Mouse (Mus musculus) left cerebral cortex, postnatal 14 days (tissue): ENCODE data around the gene Btc. TPM values are rescaled to one million over a fixed set of nuclear protein-coding genes. Genes with fewer than 3 reads are reported as not detected.

ENCODE experiments used
- DNase-seq, 2 experiments: peaks; one replicate each; pipeline ENCODE4 v3.0.0; 2021 to 2022; ENCODE audit warnings: low spot score in 2 of 2, mixed read lengths in 1 of 2
- intact Hi-C: fragments of 180-260 bp; cut with DNase I; formaldehyde crosslinking; loops from one replicate; pipeline ENCODE4 v1.15.1; 2025
- long read RNA-seq, 2 experiments: library from polyadenylated mRNA; stranded (forward); transcript quantifications; one replicate each; pipeline ENCODE4 v2.0.0; 2021
- total RNA-seq, 2 experiments: library from RNA; stranded (reverse); gene quantifications; 2 replicates each; pipeline ENCODE4 v1.2.3; 2021

The Btc gene
- under 1 TPM; 0.37 to 0.49 TPM for total RNA-seq
- long read RNA-seq, experiment 1, result 0 reads
- long read RNA-seq, experiment 2, result 0 reads

- DNase-seq, result peak; percentile 25 to 52
- intact Hi-C loops, result no loop called here
These were observed at the start of gene Btc for GRCm38 (mm10) chr5:91402339-91403211. TSS of gene Btc (minus strand) at chr5:91402994.

- intact Hi-C loops, result no loop called here
- peak; percentile 38 to 76 for DNase-seq
These were observed 42.3 kb upstream of the Btc start for GRCm38 (mm10) chr5:91444981-91445517.

DNA sequence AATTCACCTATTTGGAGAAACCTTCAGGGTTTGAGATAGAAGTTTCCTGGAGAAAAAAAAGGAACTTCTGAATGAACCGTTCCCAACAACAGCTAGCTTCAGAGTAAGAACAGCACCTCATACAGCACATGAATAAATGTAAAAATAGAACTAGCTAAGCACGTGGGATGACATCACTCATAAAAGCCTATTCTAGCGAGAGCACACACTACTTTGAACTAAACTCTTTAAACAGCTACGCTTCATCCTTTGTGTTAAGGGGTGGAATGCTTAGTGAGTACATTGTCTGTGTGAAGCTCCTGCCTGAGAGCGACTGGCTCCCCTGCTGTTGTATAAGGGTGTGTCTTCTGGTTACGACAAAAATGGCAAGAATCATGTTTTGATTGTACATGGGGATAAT, 33.8 kb upstream of the Btc start:
- intact Hi-C loops, result no loop called here
- peak in 1 of 2 experiments; percentile 27 for DNase-seq

- no peak for DNase-seq
- intact Hi-C loops, result no loop called here
These were observed 32.2 kb upstream of the Btc start for GRCm38 (mm10) chr5:91434723-91435658.

DNA sequence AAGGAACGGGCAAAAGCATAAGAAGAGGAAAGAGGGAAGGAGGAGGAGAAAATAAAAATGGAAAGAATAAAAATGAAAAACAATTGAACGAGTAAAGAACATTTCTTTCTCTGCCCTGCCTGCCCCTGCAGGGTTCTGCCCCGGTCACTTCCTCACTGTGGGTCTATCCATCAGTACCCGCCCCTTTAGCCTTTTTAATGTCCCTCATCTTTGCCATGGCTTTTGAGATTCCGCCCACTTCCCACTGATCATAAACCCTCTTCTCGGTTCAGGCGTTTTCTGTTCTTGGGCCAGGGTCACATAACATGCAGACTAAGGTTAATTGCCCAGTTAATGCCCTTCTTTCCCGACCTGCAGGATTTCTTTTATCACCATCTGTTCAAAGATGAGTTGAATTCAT, 25.8 kb upstream of the Btc start:
- intact Hi-C loops, result no loop called here
- DNase-seq, result no peak

DNA sequence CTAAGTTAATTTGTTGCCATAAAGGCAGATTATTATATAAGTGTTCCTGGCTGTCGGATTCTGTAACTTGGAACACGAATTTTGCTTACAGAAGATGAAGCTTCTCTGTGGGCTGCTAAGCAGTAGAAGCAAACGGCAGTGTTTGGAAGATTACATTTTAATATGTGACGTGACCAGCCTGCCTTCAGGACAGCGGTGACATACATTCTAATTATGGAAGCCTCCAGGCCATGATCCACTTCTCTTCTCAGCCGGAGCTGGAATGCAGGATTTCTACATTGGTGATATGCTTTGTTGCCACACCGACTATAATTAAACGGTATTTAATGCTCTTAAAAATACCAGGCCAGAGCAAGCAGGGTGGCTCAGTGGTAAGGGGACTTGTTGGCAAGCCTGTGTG, 11.0 kb upstream of the Btc start:
- intact Hi-C loops, result no loop called here
- peak; percentile 20 to 40 for DNase-seq

DNA sequence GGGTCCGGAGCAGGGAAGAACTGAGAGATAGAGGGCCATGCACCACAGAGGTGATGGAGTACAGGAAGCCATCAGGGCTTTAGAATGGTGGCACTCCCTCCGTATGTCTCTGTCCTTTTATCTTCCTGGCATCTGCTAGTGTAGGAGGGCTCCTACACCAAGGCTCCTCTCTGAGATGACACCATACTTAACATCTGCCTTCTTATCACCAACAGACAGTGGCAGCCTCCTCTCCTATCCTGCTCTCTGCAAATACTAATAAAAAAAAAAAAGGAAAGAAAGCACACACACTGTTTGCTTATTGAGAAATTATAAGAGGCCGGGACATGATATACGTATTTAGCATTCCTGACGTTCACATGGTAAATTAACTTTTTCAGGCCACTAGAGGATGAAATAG, 1.5 kb upstream of the Btc start:
- no peak for DNase-seq
- intact Hi-C loops, result no loop called here

DNA sequence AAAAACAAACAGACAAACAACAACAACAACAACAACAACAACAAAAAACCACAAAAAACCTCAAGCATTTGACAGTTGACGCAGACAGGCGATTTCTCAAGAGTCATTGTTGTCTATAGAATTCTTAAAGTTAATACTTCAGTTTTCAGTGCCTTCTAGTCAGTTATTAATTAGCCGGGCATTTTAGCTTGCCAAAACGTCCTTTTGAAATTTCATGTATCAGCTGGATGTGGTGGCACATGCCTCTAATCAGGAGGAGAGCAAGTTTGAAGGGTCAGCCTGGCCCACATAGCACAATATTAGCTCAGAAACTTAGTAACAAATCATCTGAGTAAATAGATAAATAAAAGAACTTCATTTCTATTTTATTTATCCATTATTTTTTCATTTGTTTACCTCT, 487 bp upstream of the Btc start:
- intact Hi-C loops, result no loop called here
- DNase-seq, result no peak

DNA sequence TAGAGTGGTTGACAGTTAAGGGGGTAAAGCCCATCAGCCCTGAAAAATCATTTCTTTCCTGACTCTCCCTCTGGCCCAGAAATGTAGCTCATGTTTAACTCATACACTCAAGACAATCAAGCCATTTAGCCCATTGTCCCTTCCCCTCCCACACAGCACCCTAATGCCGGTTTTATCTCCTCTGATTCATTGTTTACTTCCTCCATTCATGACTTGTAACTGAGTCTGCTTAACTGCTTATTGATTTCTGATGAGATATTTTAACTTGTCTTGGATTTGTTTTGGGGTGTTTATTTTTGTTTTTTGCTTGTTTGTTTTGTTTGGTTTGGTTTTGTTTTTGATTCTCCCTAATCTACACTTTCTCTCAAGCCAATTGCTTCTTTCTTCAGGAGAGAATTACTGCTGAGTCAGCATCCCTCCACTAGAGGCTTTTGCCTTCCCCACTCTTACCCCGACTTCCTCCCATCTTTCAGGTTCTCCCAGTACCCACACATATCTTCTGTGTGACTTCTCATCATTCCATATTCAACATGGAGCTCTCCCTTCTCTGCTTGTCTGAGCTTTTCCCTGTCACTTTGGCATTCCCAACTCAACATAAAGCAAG, 2.2 kb downstream of the Btc start:
- DNase-seq, result no peak
- intact Hi-C loops, result no loop called here

- intact Hi-C loops, result no loop called here
- DNase-seq, result peak in 1 of 2 experiments; percentile 8
These were observed 27.3 kb downstream of the Btc start for GRCm38 (mm10) chr5:91375467-91375866.

DNA sequence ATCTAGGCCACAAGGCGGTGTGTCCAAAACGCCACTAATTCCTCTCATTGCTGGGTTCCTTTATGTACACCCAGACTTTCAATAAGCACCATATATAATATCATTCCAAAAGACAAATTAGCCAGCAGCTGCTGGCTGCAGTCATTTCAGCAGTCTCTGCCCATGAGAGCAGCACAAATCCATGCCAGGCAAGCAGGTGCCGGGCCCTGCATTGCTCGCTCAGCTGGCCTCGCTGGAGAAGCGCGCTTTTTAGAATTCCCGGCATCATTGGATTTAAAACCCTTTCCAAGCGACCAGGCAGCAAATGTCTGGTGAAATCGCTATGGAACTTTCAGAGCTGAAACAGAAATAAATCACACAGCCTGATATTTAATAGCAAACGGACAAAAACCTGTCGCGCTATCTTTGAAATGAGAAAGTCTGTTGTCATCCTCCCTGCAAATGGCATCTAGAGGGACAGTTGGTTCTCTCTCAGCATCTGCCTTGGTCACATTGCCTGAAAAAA, 34.7 kb downstream of the Btc start:
- intact Hi-C loops, result no loop called here
- peak in 1 of 2 experiments; percentile 17 for DNase-seq

GRCm38 (mm10) chr5:91366925-91367324, 35.9 kb downstream of the Btc start:
- intact Hi-C loops, result no loop called here
- DNase-seq, result peak; percentile 20 to 36

- DNase-seq, result peak in 1 of 2 experiments; percentile 39
- intact Hi-C loops, result no loop called here
These were observed 39.4 kb downstream of the Btc start for GRCm38 (mm10) chr5:91363274-91363991.

DNA sequence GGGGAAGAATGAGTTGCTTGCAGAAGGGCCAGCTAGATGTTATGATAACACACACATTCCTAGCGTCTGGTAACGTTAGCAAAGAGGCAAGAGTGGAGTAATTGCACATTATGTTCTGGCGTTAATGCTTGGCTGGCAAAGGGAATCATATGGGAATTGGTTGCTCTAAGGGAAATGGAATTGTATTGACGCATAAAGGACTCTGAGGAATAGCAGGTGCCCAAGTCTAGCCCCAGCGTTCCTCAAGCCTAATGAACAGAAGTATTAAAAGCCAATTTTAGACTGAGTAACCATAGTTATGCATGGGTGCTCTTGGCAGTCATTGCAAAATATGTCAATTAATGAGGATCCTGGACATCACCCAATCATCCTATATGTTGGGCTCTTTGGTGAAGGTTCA, 50.1 kb downstream of the Btc start:
- intact Hi-C loops, result no loop called here
- no peak for DNase-seq

GRCm38 (mm10) chr5:91345681-91346080, 57.1 kb downstream of the Btc start:
- DNase-seq, result no peak
- intact Hi-C loops, result no loop called here

- no peak for DNase-seq
- intact Hi-C loops, result no loop called here
These were observed 57.7 kb downstream of the Btc start for GRCm38 (mm10) chr5:91345064-91345463.

DNA sequence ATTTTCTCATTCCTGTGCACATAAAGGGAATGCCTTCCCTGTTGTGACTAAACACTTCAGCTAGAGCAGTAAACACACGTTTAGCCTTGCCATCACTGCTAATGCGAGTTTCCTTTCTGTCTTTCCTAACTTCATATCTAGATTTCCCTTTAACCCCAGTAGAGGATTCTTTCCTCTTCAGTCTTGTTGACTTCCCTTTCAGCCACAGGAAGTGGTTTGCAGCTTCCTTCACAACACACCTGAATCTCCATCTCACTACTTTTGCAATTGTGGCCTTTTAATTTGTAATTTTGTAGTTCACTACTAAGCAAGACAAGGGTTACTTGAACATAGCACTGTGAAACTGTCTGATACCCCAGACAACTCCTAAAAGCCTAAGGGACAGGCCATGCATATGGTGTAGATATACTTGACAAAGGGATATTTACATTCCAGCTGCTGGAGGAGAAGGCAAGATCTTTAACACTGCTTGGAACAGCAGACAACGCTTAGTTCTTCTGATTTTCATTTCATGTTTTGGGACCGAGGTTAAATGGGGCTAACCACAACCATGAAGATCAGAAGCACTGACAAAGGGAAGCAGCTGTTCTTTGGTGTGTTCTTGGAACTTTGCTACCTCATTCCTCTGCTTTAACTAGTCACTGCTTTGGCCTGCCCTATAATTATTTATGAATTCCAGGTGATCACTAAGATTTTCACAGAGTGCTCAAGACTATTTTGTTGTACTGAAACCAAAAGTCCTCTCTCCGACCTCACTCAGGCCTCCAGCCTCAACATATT, 60.6 kb downstream of the Btc start:
- intact Hi-C loops, result no loop called here
- no peak for DNase-seq

DNA sequence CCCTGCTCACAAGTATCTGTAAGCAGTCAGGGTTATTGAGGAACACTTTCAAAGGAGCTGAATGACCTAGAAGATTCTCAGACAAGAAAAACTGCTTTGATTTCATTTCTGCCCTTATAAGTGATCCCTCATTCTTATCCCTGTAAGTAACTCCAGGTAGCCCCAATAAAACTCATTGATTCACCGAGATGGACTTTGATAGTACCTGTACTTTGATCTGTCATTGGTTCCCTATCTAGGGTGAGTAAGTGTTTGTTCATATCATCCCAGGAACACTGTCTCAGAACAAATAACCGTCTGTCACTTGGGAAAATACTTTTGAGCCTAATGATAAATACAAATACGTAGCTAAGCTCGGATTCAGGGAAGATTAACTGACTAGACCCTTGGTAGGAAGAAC, 68.6 kb downstream of the Btc start:
- DNase-seq, result no peak
- intact Hi-C loops, result no loop called here
